Mouse (Mus musculus) limb, embryonic 12.5 days (tissue): ENCODE measurements around the gene Ppbp. TPM values are rescaled to one million over a fixed set of nuclear protein-coding genes. Genes with fewer than 3 reads are reported as not detected.

Experiments used
- ATAC-seq: fragments of 200-750 bp; cut with Nextera tagmentation; 2 replicates; pipeline ENCODE4 v1.8.0; 2017; ENCODE audit warnings: low read depth, moderate TSS enrichment; ENCODE audit not compliant: insufficient number of reproducible peaks, insufficient read depth, low FRiP score, low TSS enrichment
- H3K27ac ChIP-seq: fragments of 300-500 bp; sonication (generic); 2 replicates; pipeline ENCODE4 v1.5.1; 2016; ENCODE audit warnings: mild to moderate bottlenecking, moderate library complexity
- H3K27me3 ChIP-seq: fragments of 300-500 bp; sonication (generic); 2 replicates; pipeline ENCODE4 v1.6.1; 2016; ENCODE audit warnings: mild to moderate bottlenecking, moderate library complexity
- H3K36me3 ChIP-seq: fragments of 300-500 bp; sonication (generic); 2 replicates; pipeline ENCODE4 v1.6.1; 2016; ENCODE audit warnings: mild to moderate bottlenecking, moderate library complexity
- H3K4me1 ChIP-seq: fragments of 300-500 bp; sonication (generic); replicated peaks from 2 replicates; pipeline ENCODE4 v1.6.1; 2016
- H3K4me2 ChIP-seq: fragments of 300-500 bp; sonication (generic); 2 replicates; pipeline ENCODE4 v1.6.1; 2016; ENCODE audit warnings: mild to moderate bottlenecking, moderate library complexity
- H3K4me3 ChIP-seq: fragments of 300-500 bp; sonication (generic); replicated peaks from 2 replicates; pipeline ENCODE4 v1.5.1; 2016; ENCODE audit warnings: mild to moderate bottlenecking
- H3K9ac ChIP-seq: fragments of 300-500 bp; sonication (generic); replicated peaks from 2 replicates; pipeline ENCODE4 v1.6.1; 2016; ENCODE audit warnings: mild to moderate bottlenecking, moderate library complexity
- H3K9me3 ChIP-seq: fragments of 300-500 bp; sonication (generic); 2 replicates; pipeline ENCODE4 v1.6.1; 2016; ENCODE audit warnings: mild to moderate bottlenecking, moderate library complexity
- WGBS: fragments of 180-500 bp; shearing (Covaris S2); methylation state at CpG from one replicate; pipeline ENCODE4 v1.1.7; 2016; 5-methylcytosine and 5-hydroxymethylcytosine counted together
- polyA plus RNA-seq: library from polyadenylated mRNA; unstranded; fragments of >200 nt; fragmentation: Nextera tagmentation; extraction: Ambion mirVana; gene quantifications from 2 replicates; pipeline ENCODE4 v1.2.1, GENCODE M21; 2016

Ppbp gene
- polyA plus RNA-seq, 1 experiment from 2014 or later, result 12.1 TPM

GRCm38 (mm10) chr5:90763912-90764665 is 4.2 kb upstream of the Ppbp start:
- Histone ChIP-seq H3K9ac (no peak overlapping the region), H3K27ac (no peak overlapping the region), H3K36me3 (no peaks in the 10 kb centered on the region), H3K27me3 (peaks cover 15% of the 10 kb centered on the region), H3K9me3 (no peaks in the 10 kb centered on the region), H3K4me3 (no peak overlapping the region), H3K4me2 (no peak overlapping the region), H3K4me1 (peaks cover 5% of the 10 kb centered on the region)
- WGBS, result 65% methylated on average over 12 of the region's 12 CpGs
- no peak for ATAC-seq

- Histone ChIP-seq H3K9me3 (no peaks in the 10 kb centered on the region), H3K4me1 (no peaks in the 10 kb centered on the region), H3K9ac (no peak overlapping the region), H3K27me3 (peaks cover 5% of the 10 kb centered on the region), H3K36me3 (no peaks in the 10 kb centered on the region), H3K4me3 (no peak overlapping the region), H3K4me2 (no peak overlapping the region), H3K27ac (no peak overlapping the region)
- no peak for ATAC-seq
- 60% methylated on average over 8 of the region's 8 CpGs for WGBS
Measured at GRCm38 (mm10) chr5:90765821-90766606, 2.3 kb upstream of the Ppbp start.

DNA sequence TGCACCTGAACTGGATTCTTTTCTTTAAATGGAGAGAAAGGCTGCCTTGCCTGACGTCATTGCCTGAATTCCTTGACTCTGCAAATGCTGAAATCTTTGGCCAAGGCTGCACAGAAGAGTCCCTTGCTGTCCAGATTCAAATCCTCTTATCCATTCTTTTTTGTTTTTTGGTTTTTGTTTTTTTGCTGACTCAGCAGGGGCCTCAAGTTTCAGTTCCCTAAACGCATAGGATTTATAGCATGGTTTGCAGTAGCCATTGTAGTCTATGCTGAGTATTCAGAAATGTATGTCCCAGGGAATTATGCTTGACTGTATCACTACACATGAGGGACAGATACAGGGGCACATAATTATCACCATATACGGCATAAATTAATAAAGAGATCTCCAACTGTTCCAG is 3.1 kb downstream of the Ppbp start:
- no peak for ATAC-seq
- no peaks in the 10 kb centered on the region for H3K4me1 ChIP-seq
- H3K9ac ChIP-seq, result no peak overlapping the region
- no peaks in the 10 kb centered on the region for H3K36me3 ChIP-seq
- H3K4me3 ChIP-seq, result no peak overlapping the region
- WGBS, result 71% methylated on average over 3 of the region's 3 CpGs
- no peak overlapping the region for H3K4me2 ChIP-seq
- peaks cover 5% of the 10 kb centered on the region for H3K27me3 ChIP-seq
- H3K27ac ChIP-seq, result no peak overlapping the region
- no peaks in the 10 kb centered on the region for H3K9me3 ChIP-seq

GRCm38 (mm10) chr5:90771880-90772653 is 3.7 kb downstream of the Ppbp start, which contains the start of gene Pf4:
TSS of gene Pf4 (plus strand) at chr5:90772435.
- Histone ChIP-seq H3K27me3 (peaks cover 5% of the 10 kb centered on the region), H3K4me2 (no peak within 1 kb of the TSS), H3K9ac (no peak within 1 kb of the TSS), H3K36me3 (no peaks in the 10 kb centered on the region), H3K4me1 (no peaks in the 10 kb centered on the region), H3K9me3 (no peaks in the 10 kb centered on the region), H3K27ac (no peak within 1 kb of the TSS), H3K4me3 (no peak within 1 kb of the TSS)
- ATAC-seq, result no peak
- WGBS, result 86% methylated on average over 16 of the region's 16 CpGs

DNA sequence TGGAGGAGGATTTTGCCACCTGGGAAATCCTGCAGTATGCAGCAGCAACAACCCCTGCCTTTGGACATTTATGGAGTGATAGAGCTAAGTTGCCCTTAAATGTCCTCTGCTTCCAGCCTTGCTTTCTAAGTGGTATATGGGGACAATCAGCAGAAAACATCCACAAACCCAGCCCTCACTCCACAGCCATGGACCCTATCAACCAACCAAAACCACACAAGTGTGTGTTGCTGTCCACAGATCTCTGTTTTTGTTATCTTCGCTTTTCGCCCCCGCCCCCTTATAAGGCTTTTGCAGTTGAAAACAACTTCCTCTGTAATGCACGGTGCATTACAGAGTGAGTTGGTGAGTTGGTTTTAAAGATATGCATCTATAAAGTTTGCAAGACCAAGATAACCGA is 7.2 kb downstream of the Ppbp start:
- ATAC-seq, result no peak
- H3K4me3 ChIP-seq, result no peak overlapping the region
- no peaks in the 10 kb centered on the region for H3K4me1 ChIP-seq
- no peak overlapping the region for H3K27ac ChIP-seq
- H3K9me3 ChIP-seq, result no peaks in the 10 kb centered on the region
- no peak overlapping the region for H3K4me2 ChIP-seq
- no peaks in the 10 kb centered on the region; the same call in 1 of the 2 replicates for H3K27me3 ChIP-seq
- H3K36me3 ChIP-seq, result no peaks in the 10 kb centered on the region
- H3K9ac ChIP-seq, result no peak overlapping the region
- WGBS, result 91% methylated on average over 5 of the region's 5 CpGs

DNA sequence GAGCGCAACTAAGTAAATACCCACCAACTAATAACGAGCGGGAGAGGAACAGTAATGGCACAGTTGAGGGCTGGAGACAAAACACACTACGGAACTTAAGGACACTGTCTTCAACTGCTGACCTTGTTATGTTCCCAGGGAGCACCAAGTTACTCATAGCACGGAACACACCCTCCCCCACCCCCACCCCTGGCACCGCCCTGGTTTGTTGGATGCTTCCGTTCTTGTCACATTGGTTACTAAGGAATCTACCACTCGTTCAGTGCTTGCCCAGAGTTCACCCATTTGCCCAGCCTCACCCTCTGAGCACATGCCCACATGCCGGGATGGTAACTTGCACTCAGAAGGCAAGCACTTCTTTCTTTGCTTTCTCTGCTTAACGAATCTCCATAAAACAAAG is 9.3 kb downstream of the Ppbp start:
- Histone ChIP-seq H3K4me3 (no peak overlapping the region), H3K4me2 (no peak overlapping the region), H3K4me1 (no peaks in the 10 kb centered on the region), H3K27me3 (no peaks in the 10 kb centered on the region; the same call in 1 of the 2 replicates), H3K9me3 (no peaks in the 10 kb centered on the region), H3K36me3 (no peaks in the 10 kb centered on the region), H3K9ac (no peak overlapping the region), H3K27ac (no peak overlapping the region)
- ATAC-seq, result no peak
- 75% methylated on average over 10 of the region's 10 CpGs for WGBS

DNA sequence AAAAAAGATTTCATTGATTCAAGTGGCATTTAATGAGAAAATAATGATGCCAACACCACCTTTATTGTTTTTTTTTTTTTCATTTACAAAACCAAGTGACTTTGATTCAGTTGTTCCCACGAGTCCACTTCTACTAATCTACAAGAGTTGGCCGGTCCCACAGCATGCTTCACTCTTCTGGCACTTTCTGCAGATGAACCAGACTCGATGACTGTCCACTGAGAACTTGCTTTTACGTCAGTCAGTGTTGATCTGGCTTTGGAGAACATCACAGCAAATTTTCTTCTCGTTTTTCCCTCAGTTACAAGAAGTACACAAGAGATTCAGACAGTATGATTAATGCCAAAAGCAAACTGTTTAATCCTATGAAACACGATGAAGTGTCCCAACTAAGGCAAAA is 10.5 kb downstream of the Ppbp start:
- WGBS, result 83% methylated on average over 6 of the region's 6 CpGs
- Histone ChIP-seq H3K4me1 (no peaks in the 10 kb centered on the region), H3K27me3 (no peaks in the 10 kb centered on the region; the same call in 1 of the 2 replicates), H3K36me3 (no peaks in the 10 kb centered on the region), H3K4me2 (no peak overlapping the region), H3K27ac (no peak overlapping the region), H3K4me3 (no peak overlapping the region), H3K9me3 (no peaks in the 10 kb centered on the region), H3K9ac (no peak overlapping the region)
- no peak for ATAC-seq

- no peak overlapping the region for H3K9ac ChIP-seq
- H3K27me3 ChIP-seq, result peaks cover 12% of the 10 kb centered on the region; the same call in 1 of the 2 replicates
- ATAC-seq, result no peak
- H3K27ac ChIP-seq, result no peak overlapping the region
- H3K4me3 ChIP-seq, result no peak overlapping the region
- no peaks in the 10 kb centered on the region for H3K36me3 ChIP-seq
- H3K4me2 ChIP-seq, result no peak overlapping the region
- 80% methylated on average over 3 of the region's 3 CpGs for WGBS
- no peaks in the 10 kb centered on the region for H3K9me3 ChIP-seq
- H3K4me1 ChIP-seq, result peaks cover 6% of the 10 kb centered on the region; the same call in 1 of the 2 replicates
Measured at GRCm38 (mm10) chr5:90783697-90784096, 15.4 kb downstream of the Ppbp start.

DNA sequence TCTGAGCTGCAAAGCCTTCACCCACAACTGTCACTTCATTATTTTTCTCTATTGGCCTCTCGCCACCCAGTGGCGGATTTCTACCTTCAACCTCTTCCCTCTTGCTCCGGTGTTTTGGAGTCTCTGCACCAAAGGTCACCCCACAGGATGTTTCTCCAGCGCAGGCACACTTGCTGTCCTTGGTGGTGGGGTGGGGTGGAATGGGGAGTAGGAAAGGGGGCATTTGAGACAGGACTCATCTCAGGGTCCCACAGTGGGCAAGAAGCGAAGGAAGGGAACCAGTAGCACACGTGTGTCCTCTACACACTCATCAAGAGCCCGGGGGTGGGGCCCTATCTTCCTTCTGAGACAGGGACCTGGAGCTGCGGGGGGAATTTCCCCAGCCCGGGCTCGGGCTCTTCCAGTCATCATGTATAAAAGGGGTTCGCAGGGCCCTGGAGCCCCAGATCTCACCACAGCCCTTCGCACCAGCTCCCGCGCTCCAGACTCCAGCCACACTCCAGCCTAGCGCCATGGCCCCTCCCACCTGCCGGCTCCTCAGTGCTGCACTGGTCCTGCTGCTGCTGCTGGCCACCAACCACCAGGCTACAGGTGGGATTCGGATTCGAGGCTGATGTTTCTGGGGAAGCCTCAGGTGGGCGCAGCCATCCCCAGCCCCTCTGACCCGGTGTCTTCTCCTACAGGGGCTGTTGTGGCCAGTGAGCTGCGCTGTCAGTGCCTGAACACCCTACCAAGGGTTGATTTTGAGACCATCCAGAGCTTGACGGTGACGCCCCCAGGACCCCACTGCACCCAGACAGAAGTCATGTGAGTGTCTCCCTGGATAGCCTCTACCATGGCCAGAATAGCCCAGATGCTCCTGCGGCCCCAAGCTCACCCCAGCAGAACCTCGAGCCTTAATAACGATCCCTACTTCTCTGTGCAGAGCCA is 17.6 kb downstream of the Ppbp start, which contains the start of gene Cxcl3:
Gene Cxcl3 (plus strand): TSS at position 445 of the 930 bp plus-strand sequence.
- H3K9me3 ChIP-seq, result no peaks in the 10 kb centered on the region
- peak within 1 kb of the TSS; percentile 81 for H3K4me2 ChIP-seq
- H3K4me1 ChIP-seq, result peaks cover 19% of the 10 kb centered on the region
- peak within 1 kb of the TSS; percentile 38 for H3K4me3 ChIP-seq
- peak; percentile 79 for ATAC-seq
- no peaks in the 10 kb centered on the region for H3K36me3 ChIP-seq
- peaks cover 12% of the 10 kb centered on the region; the same call in 1 of the 2 replicates for H3K27me3 ChIP-seq
- no peak within 1 kb of the TSS for H3K27ac ChIP-seq
- 16% methylated on average over 26 of the region's 26 CpGs for WGBS
- H3K9ac ChIP-seq, result 0 out of 2 replicates have a peak within 1 kb of the TSS, but pooled peaks have one; percentile 23

DNA sequence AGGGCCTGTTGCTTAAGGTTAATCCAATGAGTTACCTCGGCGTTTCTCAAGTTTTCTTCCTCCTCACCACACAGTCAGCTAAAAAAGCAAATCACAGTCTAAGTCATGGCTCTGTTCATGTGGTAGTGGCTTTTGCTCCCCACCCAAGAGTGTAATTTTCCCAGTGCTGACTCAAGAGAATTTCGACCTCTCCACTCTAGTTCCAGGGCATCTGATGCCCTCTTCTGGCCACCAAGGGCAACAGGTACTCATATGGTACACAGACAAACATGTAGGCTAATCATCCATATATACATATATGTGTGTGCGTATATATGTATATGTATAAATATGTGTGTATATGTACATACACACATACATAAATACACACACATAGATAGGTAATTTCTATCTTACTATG is 19.8 kb downstream of the Ppbp start:
- peaks cover 12% of the 10 kb centered on the region; the same call in 1 of the 2 replicates for H3K27me3 ChIP-seq
- no peak overlapping the region for H3K9ac ChIP-seq
- 76% methylated on average over 4 of the region's 4 CpGs for WGBS
- no peaks in the 10 kb centered on the region for H3K9me3 ChIP-seq
- H3K4me1 ChIP-seq, result peaks cover 19% of the 10 kb centered on the region
- no peak overlapping the region for H3K27ac ChIP-seq
- ATAC-seq, result no peak
- no peak overlapping the region for H3K4me3 ChIP-seq
- no peaks in the 10 kb centered on the region for H3K36me3 ChIP-seq
- no peak overlapping the region for H3K4me2 ChIP-seq
